Mouse (Mus musculus): ENCODE data around the gene Gng5.

Gng5 gene

DNA sequence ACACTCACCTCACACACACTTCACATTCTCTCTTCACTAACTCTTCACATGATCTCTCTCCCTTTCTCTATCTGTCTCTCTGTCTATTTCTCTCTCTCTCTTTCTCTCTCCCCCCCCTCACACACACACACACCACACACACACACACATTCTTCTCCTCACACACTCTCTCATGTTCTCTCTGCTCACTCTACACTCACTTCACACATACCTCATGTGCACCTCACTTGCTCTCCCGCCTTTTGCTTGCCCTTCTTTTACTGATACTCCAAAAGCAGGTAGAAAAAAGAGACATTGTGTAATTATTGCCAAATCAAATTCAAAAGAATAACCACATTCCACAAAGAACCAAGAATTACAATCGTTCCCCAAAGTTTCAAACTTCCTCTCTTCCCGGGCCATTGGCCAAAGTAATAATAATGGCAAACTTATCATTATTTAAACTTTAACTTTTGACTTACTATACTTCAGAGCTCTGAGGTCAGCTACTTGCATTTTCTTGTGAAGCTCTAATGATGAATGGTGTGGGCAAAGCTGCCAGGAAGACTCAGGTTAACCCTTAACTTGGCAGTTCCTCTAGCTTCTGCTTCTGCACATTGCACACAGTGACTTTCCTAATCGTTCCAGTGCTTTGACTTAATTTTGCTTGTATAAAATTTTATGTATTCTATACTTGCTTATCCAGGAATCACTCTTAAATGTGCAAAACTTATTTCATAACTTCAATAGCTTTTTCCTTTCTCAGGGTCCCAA, 41.1 kb downstream of the Gng5 start:
- DNase-seq (ENCODE audit: low read depth): no peak

DNA sequence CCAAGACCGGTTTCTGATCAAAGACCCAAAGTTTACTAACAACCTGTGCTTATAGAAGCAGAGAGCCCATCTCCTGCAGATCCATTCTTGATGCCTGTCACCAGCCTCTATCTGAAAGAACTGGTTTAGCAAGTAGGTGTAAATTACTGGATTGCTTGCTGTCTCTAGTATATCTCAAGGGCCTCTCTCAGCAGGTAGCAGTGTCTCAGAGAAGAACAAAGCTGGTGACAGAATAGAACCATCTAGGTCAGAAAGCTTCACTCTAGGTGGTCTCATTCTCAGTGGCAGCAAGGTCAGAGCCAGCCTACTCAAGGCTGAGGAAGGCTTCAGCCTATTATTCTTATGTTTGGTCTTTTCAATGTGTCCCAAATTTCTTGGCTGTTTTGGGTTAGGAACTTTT, 44.0 kb downstream of the Gng5 start:
- no peak for DNase-seq (ENCODE audit: low read depth)

DNA sequence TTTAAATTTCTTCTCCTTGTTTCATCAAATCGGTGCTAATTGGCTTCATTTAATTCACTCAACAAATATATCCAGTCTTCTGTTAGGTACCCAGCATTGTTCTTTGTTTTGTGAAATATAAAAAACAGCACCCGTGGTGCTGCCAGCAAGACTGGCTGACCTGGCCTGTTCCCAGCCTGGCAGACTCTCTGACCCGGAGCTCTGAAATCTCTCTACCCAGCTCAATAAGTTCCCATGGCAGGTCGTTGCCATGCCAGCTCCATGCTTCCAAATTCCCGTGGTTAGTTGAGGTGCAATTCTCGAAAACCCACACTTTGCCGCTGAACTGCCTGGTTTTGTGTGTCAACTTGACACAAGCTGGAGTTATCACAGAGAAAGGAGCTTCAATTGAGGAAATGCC, 55.2 kb downstream of the Gng5 start:
- DNase-seq (ENCODE audit: low read depth): no peak
